Mouse (Mus musculus) MEL (cell line): Measurements from ENCODE around the gene Malsu1. TPM values are rescaled to one million over a fixed set of nuclear protein-coding genes. Genes with fewer than 3 reads are reported as not detected.

Experiments
- DNase-seq: peaks from one replicate; pipeline ENCODE4 v3.0.0; 2011; ENCODE audit warnings: low read depth, low spot score
- H3K27ac ChIP-seq: 2 replicates; pipeline ENCODE4 v1.5.1; 2012; ENCODE audit warnings: low read depth, mild to moderate bottlenecking, control low read depth, low read length, moderate library complexity; ENCODE audit not compliant: control insufficient read depth
- H3K27me3 ChIP-seq, 2 experiments: fragments of 150-350 bp in 1 of 2; sonication (generic) in 1 of 2; 2 replicates each; pipeline ENCODE4 v1.6.1; 2012; ENCODE audit warnings: low read length in 2 of 2, mild to moderate bottlenecking in 2 of 2, improper control_type of control experiment in 1 of 2, moderate library complexity in 1 of 2; ENCODE audit not compliant: insufficient read depth in 2 of 2, control insufficient read depth in 1 of 2
- H3K36me3 ChIP-seq, 2 experiments: 2 replicates each; pipeline ENCODE4 v1.6.1; 2012 to 2014; ENCODE audit warnings: low read length in 2 of 2, improper control_type of control experiment in 1 of 2, inconsistent platforms in 1 of 2, mild to moderate bottlenecking in 1 of 2; ENCODE audit not compliant: insufficient read depth in 2 of 2, control insufficient read depth in 1 of 2
- H3K4me1 ChIP-seq, 2 experiments: fragments of 150-350 bp in 1 of 2; sonication (generic) in 1 of 2; 2 replicates each; pipeline ENCODE4 v1.6.1; 2012; ENCODE audit warnings: low read length in 2 of 2, improper control_type of control experiment in 1 of 2, mild to moderate bottlenecking in 1 of 2; ENCODE audit not compliant: insufficient read depth in 2 of 2, control insufficient read depth in 1 of 2
- H3K4me3 ChIP-seq, 2 experiments: fragments of 150-350 bp in 1 of 2; sonication (generic) in 1 of 2; 2 replicates each; pipeline ENCODE4 v1.5.1; 2012; ENCODE audit warnings: low read depth in 2 of 2, low read length in 2 of 2, mild to moderate bottlenecking in 2 of 2, moderate library complexity in 2 of 2, control low read depth in 1 of 2, improper control_type of control experiment in 1 of 2; ENCODE audit not compliant: control insufficient read depth in 1 of 2, insufficient read depth in 1 of 2
- H3K79me2 ChIP-seq: 2 replicates; pipeline ENCODE4 v1.6.1; 2012; ENCODE audit warnings: mild to moderate bottlenecking, low read length, moderate library complexity; ENCODE audit not compliant: control insufficient read depth, poor library complexity, insufficient read depth
- H3K9ac ChIP-seq: 2 replicates; pipeline ENCODE4 v1.6.1; 2012; ENCODE audit warnings: low read depth, mild to moderate bottlenecking, control low read depth, low read length, moderate library complexity; ENCODE audit not compliant: control insufficient read depth, poor library complexity, severe bottlenecking
- H3K9me3 ChIP-seq: fragments of 150-350 bp; sonication (generic); replicated peaks from 2 replicates; pipeline ENCODE4 v1.6.1; 2012; ENCODE audit warnings: mild to moderate bottlenecking, low read length, improper control_type of control experiment, moderate library complexity; ENCODE audit not compliant: insufficient read depth
- BHLHE40 ChIP-seq: IDR thresholded peaks from 2 replicates; pipeline ENCODE4 v1.6.1; 2012; ENCODE audit warnings: low read depth, mild to moderate bottlenecking, inconsistent platforms, low read length, improper control_type of control experiment, borderline replicate concordance
- CHD2 ChIP-seq: IDR thresholded peaks from 2 replicates; pipeline ENCODE4 v1.6.1; 2011; ENCODE audit warnings: low read length, improper control_type of control experiment
- EP300 ChIP-seq, 2 experiments: IDR thresholded peaks; 2 replicates each; pipeline ENCODE4 v1.6.1; 2011; ENCODE audit warnings: improper control_type of control experiment in 2 of 2, low read length in 2 of 2, low read depth in 1 of 2, mild to moderate bottlenecking in 1 of 2
- ETS1 ChIP-seq: IDR thresholded peaks from 2 replicates; pipeline ENCODE4 v1.6.1; 2012; ENCODE audit warnings: low read depth, mild to moderate bottlenecking, inconsistent platforms, low read length, improper control_type of control experiment, moderate library complexity
- GABPA ChIP-seq: IDR thresholded peaks from 2 replicates; pipeline ENCODE4 v1.6.1; 2012; ENCODE audit warnings: low read depth, mild to moderate bottlenecking, inconsistent platforms, low read length, improper control_type of control experiment, moderate library complexity
- JUND ChIP-seq: IDR thresholded peaks from 2 replicates; pipeline ENCODE4 v1.6.1; 2011; ENCODE audit warnings: low read depth, mild to moderate bottlenecking, improper control_type of control experiment, low read length
- MAX ChIP-seq: IDR thresholded peaks from 2 replicates; pipeline ENCODE4 v1.6.1; 2011; ENCODE audit warnings: low read length, improper control_type of control experiment
- MXI1 ChIP-seq: IDR thresholded peaks from 2 replicates; pipeline ENCODE4 v1.6.1; 2011; ENCODE audit warnings: mild to moderate bottlenecking, low read depth, low read length, improper control_type of control experiment
- MYB ChIP-seq: IDR thresholded peaks from 2 replicates; pipeline ENCODE4 v1.6.1; 2011; ENCODE audit warnings: mild to moderate bottlenecking, low read depth, low read length, improper control_type of control experiment
- NELFE ChIP-seq: IDR thresholded peaks from 2 replicates; pipeline ENCODE4 v1.6.1; 2011; ENCODE audit warnings: low read depth, low read length, improper control_type of control experiment
- POLR2A ChIP-seq, 2 experiments: IDR thresholded peaks; 2 replicates each; pipeline ENCODE4 v1.6.1; 2011 to 2012; ENCODE audit warnings: low read length in 2 of 2, mild to moderate bottlenecking in 2 of 2, control low read depth in 1 of 2, improper control_type of control experiment in 1 of 2, low read depth in 1 of 2, moderate library complexity in 1 of 2; ENCODE audit not compliant: control insufficient read depth in 1 of 2, insufficient read depth in 1 of 2, poor library complexity in 1 of 2
- POLR2AphosphoS2 ChIP-seq: IDR thresholded peaks from 2 replicates; pipeline ENCODE4 v1.6.1; 2011; ENCODE audit warnings: low read length, improper control_type of control experiment
- POLR2AphosphoS5 ChIP-seq: IDR thresholded peaks from 2 replicates; pipeline ENCODE4 v1.6.1; 2012; ENCODE audit warnings: low read depth, borderline replicate concordance, mild to moderate bottlenecking, inconsistent platforms, low read length, moderate library complexity, mixed read lengths
- RAD21 ChIP-seq: IDR thresholded peaks from 2 replicates; pipeline ENCODE4 v1.6.1; 2011; ENCODE audit warnings: mild to moderate bottlenecking, low read depth, low read length, improper control_type of control experiment
- RCOR1 ChIP-seq: IDR thresholded peaks from 2 replicates; pipeline ENCODE4 v1.6.1; 2012; ENCODE audit warnings: low read depth, mild to moderate bottlenecking, inconsistent platforms, low read length, improper control_type of control experiment
- SIN3A ChIP-seq: IDR thresholded peaks from 2 replicates; pipeline ENCODE4 v1.6.1; 2012; ENCODE audit warnings: low read length, improper control_type of control experiment, inconsistent platforms
- TBP ChIP-seq: IDR thresholded peaks from 2 replicates; pipeline ENCODE4 v1.8.0; 2011; ENCODE audit warnings: low read depth, low read length, improper control_type of control experiment
- TCF12 ChIP-seq: IDR thresholded peaks from 2 replicates; pipeline ENCODE4 v1.6.1; 2014; ENCODE audit warnings: low read depth, mild to moderate bottlenecking, inconsistent platforms, low read length, improper control_type of control experiment, moderate library complexity
- UBTF ChIP-seq: IDR thresholded peaks from 2 replicates; pipeline ENCODE4 v1.6.1; 2012; ENCODE audit warnings: low read depth, mild to moderate bottlenecking, inconsistent platforms, low read length, improper control_type of control experiment, moderate library complexity, borderline replicate concordance; ENCODE audit not compliant: insufficient read depth
- USF1 ChIP-seq: IDR thresholded peaks from 2 replicates; pipeline ENCODE4 v1.6.1; 2014; ENCODE audit warnings: low read depth, mild to moderate bottlenecking, inconsistent platforms, low read length, improper control_type of control experiment, moderate library complexity
- USF2 ChIP-seq, 2 experiments: IDR thresholded peaks; 2 replicates each; pipeline ENCODE4 v1.6.1; 2011 to 2012; ENCODE audit warnings: improper control_type of control experiment in 2 of 2, low read length in 2 of 2, borderline replicate concordance in 1 of 2, inconsistent platforms in 1 of 2, low read depth in 1 of 2, mild to moderate bottlenecking in 1 of 2; ENCODE audit not compliant: insufficient read depth in 1 of 2
- ZKSCAN1 ChIP-seq: IDR thresholded peaks from 2 replicates; pipeline ENCODE4 v1.6.1; 2012; ENCODE audit warnings: low read depth, mild to moderate bottlenecking, inconsistent platforms, low read length, improper control_type of control experiment, moderate library complexity
- ZNF384 ChIP-seq: IDR thresholded peaks from 2 replicates; pipeline ENCODE4 v1.6.1; 2012; ENCODE audit warnings: low read depth, mild to moderate bottlenecking, inconsistent platforms, low read length, improper control_type of control experiment
- polyA plus RNA-seq, 2 experiments: library from polyadenylated mRNA; stranded (reverse) in 1 of 2; unstranded in 1 of 2; fragments of >175 nt in 1 of 2; fragments of >200 nt in 1 of 2; gene quantifications; 2 replicates each; pipeline versions ENCODE4 v1.2.1 to v1.2.4; 2012; ENCODE audit warnings: low replicate concordance in 2 of 2, low read depth in 1 of 2; ENCODE audit not compliant: insufficient read length in 2 of 2, insufficient read depth in 1 of 2, missing spikeins in 1 of 2
- total RNA-seq: library from RNA; depleted of rRNA; stranded (reverse); fragments of 300-350 nt; gene quantifications from 2 replicates; pipeline ENCODE4 v1.2.3, GENCODE M21; 2012

Gene Malsu1
- total and polyA plus RNA-seq, 3 experiments: 27.8 to 60.7 TPM; not detected in 1

DNA sequence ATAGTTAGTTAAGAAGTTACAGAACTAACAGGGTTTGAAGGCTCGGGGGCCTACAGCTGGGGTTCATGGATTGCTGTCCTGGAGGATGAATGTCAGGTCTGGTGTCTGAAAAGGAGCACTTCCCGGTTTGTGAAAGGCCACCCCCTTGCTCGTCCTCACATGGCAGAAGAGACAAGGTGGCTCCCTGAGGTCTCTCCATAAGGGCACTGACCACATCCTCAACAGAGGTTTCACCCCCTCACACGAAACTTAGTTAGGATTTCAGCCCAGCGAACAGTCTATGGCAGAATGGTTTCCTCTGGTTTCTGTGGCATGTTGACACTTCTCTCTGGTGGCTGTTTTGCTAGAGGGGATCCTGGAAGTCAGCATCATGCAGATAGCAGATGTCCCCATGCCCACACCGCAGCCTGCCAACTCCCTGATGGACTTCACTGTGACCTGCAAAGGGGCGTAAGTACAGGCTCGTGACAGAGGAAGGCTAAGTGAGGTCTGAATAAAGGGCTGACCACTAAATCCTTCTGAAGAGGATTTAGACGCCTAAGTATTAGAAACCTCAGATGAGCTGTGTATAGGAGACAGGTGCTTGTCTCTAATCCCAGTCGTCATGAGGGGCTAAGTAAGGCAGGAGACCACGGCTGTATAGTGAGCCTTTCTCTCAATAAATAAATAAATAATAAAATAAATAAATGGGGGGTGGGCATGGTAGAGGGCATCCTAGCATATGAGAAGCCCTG lies 22.8 kb upstream of the Malsu1 start:
- Histone ChIP-seq H3K9me3 (no peaks in the 10 kb centered on the region), H3K79me2 (no peaks in the 10 kb centered on the region), H3K4me1 (no peaks in the 10 kb centered on the region), H3K4me3 (no peak overlapping the region), H3K27me3 (no peaks in the 10 kb centered on the region; a peak in 3 of 4 replicates), H3K27ac (no peak overlapping the region), H3K9ac (no peak overlapping the region), H3K36me3 (no peaks in the 10 kb centered on the region)
- no peak for DNase-seq
- TF ChIP-seq USF2 (IDR thresholded peaks at IDR 0.05; ENCODE audit: borderline replicate concordance in 1 of 2, insufficient read depth in 1 of 2, low read depth in 1 of 2, low read length in 2 of 2): no peak
- no peak for TF ChIP-seq NELFE
- no peak for TF ChIP-seq ZKSCAN1
- no peak for TF ChIP-seq ETS1
- TF ChIP-seq POLR2A (IDR thresholded peaks at IDR 0.05; ENCODE audit: control insufficient read depth in 1 of 2, insufficient read depth in 1 of 2, low read depth in 1 of 2, low read length in 2 of 2, poor library complexity in 1 of 2): no peak
- no peak for TF ChIP-seq MXI1
- TF ChIP-seq CHD2: no peak
- no peak for TF ChIP-seq ZNF384
- TF ChIP-seq SIN3A: no peak
- TF ChIP-seq TBP: no peak
- no peak for TF ChIP-seq UBTF

DNA sequence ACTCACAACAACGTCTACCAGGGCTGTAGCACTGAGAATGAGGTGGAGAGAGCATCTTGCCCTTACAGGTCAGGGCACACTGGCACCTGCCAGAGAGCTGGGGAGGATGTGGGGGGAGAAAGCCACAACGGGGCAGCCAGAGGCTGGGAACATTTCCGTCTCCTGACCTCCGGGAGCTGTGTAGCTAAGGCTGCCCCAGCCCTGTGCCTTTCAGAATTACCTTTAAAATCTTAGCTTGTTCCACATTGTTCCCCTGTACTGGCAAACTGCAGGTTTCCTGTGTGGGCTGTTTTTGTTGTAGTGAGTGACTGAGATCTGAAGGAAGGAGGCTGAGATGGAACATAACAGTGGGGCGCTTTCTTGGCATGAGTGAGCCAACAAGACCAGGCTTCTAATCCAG lies 21.4 kb upstream of the Malsu1 start:
- Histone ChIP-seq H3K27ac (no peak overlapping the region), H3K79me2 (no peaks in the 10 kb centered on the region), H3K4me3 (no peak overlapping the region), H3K9ac (no peak overlapping the region), H3K27me3 (no peaks in the 10 kb centered on the region; a peak in 3 of 4 replicates), H3K9me3 (no peaks in the 10 kb centered on the region), H3K36me3 (no peaks in the 10 kb centered on the region), H3K4me1 (no peaks in the 10 kb centered on the region)
- TF ChIP-seq RCOR1 (no peak), MAX (no peak), MYB (no peak), USF2 (IDR thresholded peaks at IDR 0.05; ENCODE audit: borderline replicate concordance in 1 of 2, insufficient read depth in 1 of 2, low read depth in 1 of 2, low read length in 2 of 2) (no peak), EP300 (IDR thresholded peaks at IDR 0.05; ENCODE audit: low read depth in 1 of 2, low read length in 2 of 2) (no peak), BHLHE40 (no peak), NELFE (no peak), TCF12 (no peak), GABPA (no peak), USF1 (no peak), ZNF384 (no peak), JUND (no peak), POLR2AphosphoS5 (no peak), POLR2AphosphoS2 (no peak), RAD21 (no peak)
- no peak for DNase-seq
